Mouse (Mus musculus): ENCODE measurements around the gene Arhgap25. TPM values are rescaled to one million over a fixed set of nuclear protein-coding genes. Genes with fewer than 3 reads are reported as not detected.

Arhgap25 gene
- polyA plus RNA-seq, 1 experiment: not detected

DNA sequence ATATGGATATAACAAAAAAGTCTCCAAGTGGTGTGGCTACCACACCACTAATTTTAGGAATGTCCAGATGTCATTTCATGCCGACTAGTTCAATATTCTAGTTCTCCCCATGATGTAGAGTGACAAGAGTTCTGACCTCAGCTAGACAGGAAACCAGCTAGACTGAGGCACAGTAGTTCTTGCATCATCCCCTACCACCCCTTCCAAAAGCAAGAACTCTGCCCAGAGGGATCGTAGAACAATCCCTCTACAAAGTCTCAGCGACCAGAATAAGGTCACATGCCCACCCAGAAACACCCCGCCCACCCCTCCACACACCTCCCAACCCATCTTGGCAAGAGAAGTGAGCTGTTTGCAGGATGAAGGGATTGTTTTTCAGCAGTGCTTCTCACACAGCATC, 14.4 kb upstream of the Arhgap25 start:
- Histone ChIP-seq H3K27ac (ENCODE audit: insufficient read depth, low read length) (no peak overlapping the region), H3K4me3 (ENCODE audit: low read depth, low read length) (no peak overlapping the region), H3K9ac (ENCODE audit: low read depth, poor library complexity, severe bottlenecking) (no peak overlapping the region), H3K4me1 (ENCODE audit: control insufficient read depth, insufficient read depth, low read length) (peaks cover 1% of the 10 kb centered on the region), H3K9me3 (replicated peaks; ENCODE audit: control insufficient read depth, insufficient read depth, low read length, poor library complexity, severe bottlenecking) (peaks cover 9% of the 10 kb centered on the region; the same call in 1 of the 2 replicates), H3K27me3 (ENCODE audit: control insufficient read depth, insufficient read depth, low read length, poor library complexity, severe bottlenecking) (no peaks in the 10 kb centered on the region), H3K36me3 (ENCODE audit: control insufficient read depth, insufficient read depth, low read length, poor library complexity, severe bottlenecking) (no peaks in the 10 kb centered on the region)
- TF ChIP-seq CTCF (IDR thresholded peaks at IDR 0.05; ENCODE audit: low read depth, low read length): no peak
- no peak for TF ChIP-seq POLR2A (IDR thresholded peaks at IDR 0.05; ENCODE audit: insufficient read depth, low read length)
- no peak for TF ChIP-seq EP300 (IDR thresholded peaks at IDR 0.05; ENCODE audit: insufficient read depth, low read depth, low read length)

DNA sequence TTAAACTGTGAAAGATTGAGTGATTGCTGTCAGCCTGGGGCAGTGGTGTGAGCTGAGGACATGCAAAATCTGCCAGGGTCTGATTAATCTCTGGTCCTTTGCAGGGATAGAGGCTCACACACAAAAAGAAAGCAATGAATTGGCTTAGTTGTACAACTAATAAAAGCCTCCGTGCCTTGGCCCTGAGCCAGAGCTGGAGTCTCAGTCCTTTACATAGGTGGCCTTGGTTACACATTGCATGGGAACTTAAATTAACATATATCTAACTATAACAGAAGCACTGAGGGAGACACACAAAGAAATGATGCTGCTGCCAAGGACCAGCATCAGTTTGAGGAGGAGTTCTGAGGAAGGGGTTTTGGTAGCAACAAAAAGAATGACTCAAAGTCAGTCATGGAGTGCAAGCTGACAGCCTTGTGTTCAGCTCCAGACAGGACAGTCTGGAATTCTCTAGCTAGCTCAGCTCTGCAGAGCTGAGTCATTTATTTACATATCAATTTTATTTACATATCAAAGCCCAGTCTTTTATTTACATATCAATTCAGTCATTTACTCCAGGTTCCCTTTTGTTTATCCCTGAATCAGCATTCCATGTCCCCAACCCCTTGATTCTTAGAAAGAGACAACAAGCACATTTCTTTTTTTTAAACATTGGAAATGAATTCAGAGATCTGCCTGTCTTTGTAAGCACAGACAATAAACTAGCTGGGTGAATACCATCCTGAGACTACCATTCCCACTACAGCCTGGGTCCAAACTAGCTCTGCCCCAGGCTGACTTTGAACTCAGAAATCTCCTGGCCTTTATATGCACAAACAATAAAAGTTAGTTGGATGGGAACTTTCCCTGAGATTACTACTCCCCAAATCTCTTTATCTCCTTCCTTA, 12.5 kb upstream of the Arhgap25 start:
- Histone ChIP-seq H3K9me3 (replicated peaks; ENCODE audit: control insufficient read depth, insufficient read depth, low read length, poor library complexity, severe bottlenecking) (peaks cover 9% of the 10 kb centered on the region; the same call in 1 of the 2 replicates), H3K36me3 (ENCODE audit: control insufficient read depth, insufficient read depth, low read length, poor library complexity, severe bottlenecking) (no peaks in the 10 kb centered on the region), H3K4me1 (ENCODE audit: control insufficient read depth, insufficient read depth, low read length) (no peaks in the 10 kb centered on the region), H3K4me3 (ENCODE audit: low read depth, low read length) (no peak overlapping the region), H3K9ac (ENCODE audit: low read depth, poor library complexity, severe bottlenecking) (no peak overlapping the region), H3K27ac (ENCODE audit: insufficient read depth, low read length) (no peak overlapping the region), H3K27me3 (ENCODE audit: control insufficient read depth, insufficient read depth, low read length, poor library complexity, severe bottlenecking) (no peaks in the 10 kb centered on the region)
- TF ChIP-seq POLR2A (IDR thresholded peaks at IDR 0.05; ENCODE audit: insufficient read depth, low read length): no peak
- TF ChIP-seq CTCF (IDR thresholded peaks at IDR 0.05; ENCODE audit: low read depth, low read length): no peak

DNA sequence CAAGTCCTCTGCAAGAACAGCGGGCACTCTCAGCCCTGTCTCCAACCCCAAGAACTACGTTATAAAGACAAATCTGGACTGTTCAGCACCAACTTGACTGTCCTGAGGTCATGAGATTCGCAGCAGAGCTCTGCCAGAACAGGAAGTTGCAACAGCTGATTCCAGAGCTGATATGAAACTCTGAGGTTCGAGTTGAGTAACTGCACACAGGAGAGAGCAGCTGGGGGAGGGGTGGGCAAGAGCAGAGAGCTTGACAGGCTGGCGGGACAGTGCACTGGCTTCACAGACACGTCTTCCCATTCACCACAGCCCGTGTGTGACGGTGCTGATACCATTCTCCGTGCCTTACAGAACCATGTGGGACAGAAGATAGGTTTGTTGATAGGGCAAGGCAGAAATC, 9.0 kb upstream of the Arhgap25 start:
- Histone ChIP-seq H3K36me3 (ENCODE audit: control insufficient read depth, insufficient read depth, low read length, poor library complexity, severe bottlenecking) (no peaks in the 10 kb centered on the region), H3K9ac (ENCODE audit: low read depth, poor library complexity, severe bottlenecking) (no peak overlapping the region), H3K9me3 (replicated peaks; ENCODE audit: control insufficient read depth, insufficient read depth, low read length, poor library complexity, severe bottlenecking) (peaks cover 9% of the 10 kb centered on the region; the same call in 1 of the 2 replicates), H3K27ac (ENCODE audit: insufficient read depth, low read length) (no peak overlapping the region), H3K4me3 (ENCODE audit: low read depth, low read length) (no peak overlapping the region), H3K4me1 (ENCODE audit: control insufficient read depth, insufficient read depth, low read length) (no peaks in the 10 kb centered on the region), H3K27me3 (ENCODE audit: control insufficient read depth, insufficient read depth, low read length, poor library complexity, severe bottlenecking) (no peaks in the 10 kb centered on the region)
- TF ChIP-seq EP300 (IDR thresholded peaks at IDR 0.05; ENCODE audit: insufficient read depth, low read depth, low read length): no peak
- no peak for TF ChIP-seq POLR2A (IDR thresholded peaks at IDR 0.05; ENCODE audit: insufficient read depth, low read length)
- no peak for TF ChIP-seq CTCF (IDR thresholded peaks at IDR 0.05; ENCODE audit: low read depth, low read length)

DNA sequence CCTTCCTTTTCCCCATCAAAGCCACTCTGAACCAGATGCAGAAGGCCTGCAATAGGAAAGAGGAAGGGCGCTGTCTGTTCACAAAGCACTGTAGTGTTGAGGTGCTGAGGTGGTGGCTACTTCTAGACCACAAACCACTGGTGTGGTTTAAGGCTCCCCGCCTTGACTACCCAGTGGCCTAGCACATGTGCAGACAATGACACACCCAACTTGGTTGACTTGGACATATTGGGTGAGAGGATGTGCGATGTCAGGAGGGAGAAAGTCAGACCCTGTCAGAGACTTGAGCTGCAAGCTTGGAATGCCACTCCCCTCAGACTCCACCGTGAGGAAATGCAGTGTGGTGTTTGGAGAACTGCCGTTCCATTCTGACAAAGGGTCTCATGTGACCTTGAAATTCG, 8.1 kb upstream of the Arhgap25 start:
- H3K4me3 ChIP-seq (ENCODE audit: low read depth, low read length): no peak overlapping the region
- no peaks in the 10 kb centered on the region for H3K36me3 ChIP-seq (ENCODE audit: control insufficient read depth, insufficient read depth, low read length, poor library complexity, severe bottlenecking)
- no peak for TF ChIP-seq EP300 (IDR thresholded peaks at IDR 0.05; ENCODE audit: insufficient read depth, low read depth, low read length)
- TF ChIP-seq POLR2A (IDR thresholded peaks at IDR 0.05; ENCODE audit: insufficient read depth, low read length): no peak
- TF ChIP-seq CTCF (IDR thresholded peaks at IDR 0.05; ENCODE audit: low read depth, low read length): no peak
- H3K9ac ChIP-seq (ENCODE audit: low read depth, poor library complexity, severe bottlenecking): no peak overlapping the region
- no peaks in the 10 kb centered on the region for H3K27me3 ChIP-seq (ENCODE audit: control insufficient read depth, insufficient read depth, low read length, poor library complexity, severe bottlenecking)
- no peak overlapping the region for H3K27ac ChIP-seq (ENCODE audit: insufficient read depth, low read length)
- H3K9me3 ChIP-seq (replicated peaks; ENCODE audit: control insufficient read depth, insufficient read depth, low read length, poor library complexity, severe bottlenecking): peaks cover 1% of the 10 kb centered on the region; the same call in 1 of the 2 replicates
- no peaks in the 10 kb centered on the region for H3K4me1 ChIP-seq (ENCODE audit: control insufficient read depth, insufficient read depth, low read length)

DNA sequence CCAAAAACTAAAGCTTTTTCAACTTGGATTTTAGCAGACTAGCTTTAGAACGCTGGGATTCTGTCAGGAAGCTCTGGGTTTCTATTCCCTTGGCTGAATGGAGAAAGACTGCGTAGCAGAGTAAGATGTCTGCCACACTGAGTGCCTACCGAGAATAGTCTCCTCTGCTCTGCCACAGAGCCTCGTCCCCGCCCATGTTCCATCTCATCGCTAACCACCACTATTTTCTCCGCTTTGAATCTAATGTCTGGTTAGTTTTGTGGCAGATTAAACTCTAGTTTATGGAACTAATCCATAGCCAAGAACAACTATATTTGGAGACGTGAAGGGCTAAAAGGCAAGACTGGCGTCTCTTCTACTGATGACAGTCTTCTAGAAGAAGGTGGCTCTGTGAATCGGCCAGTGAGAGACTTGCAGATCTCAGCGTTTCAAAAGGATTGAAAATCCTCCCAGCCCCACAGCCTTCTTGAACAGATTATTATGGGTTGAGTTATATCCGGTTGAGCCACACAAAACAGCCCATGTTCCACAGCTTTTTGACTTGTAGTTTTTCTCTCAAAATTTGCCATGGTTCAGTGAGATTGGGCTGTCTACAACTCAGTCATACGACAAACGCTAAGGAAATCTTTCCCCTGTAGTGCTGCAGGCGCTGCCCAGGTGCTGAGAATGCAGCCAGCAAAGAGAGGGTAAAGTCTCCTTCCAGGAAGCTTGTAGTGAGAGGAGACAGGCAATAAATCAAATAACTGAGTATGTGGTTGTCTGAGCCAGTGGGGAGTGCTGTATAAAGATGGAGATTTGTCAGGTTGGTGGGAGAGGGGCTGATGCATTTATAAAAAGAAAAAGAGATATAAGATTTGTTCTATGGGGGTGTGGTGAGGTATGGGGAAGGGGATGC, 5.6 kb upstream of the Arhgap25 start:
- H3K27ac ChIP-seq (ENCODE audit: insufficient read depth, low read length): no peak overlapping the region
- no peaks in the 10 kb centered on the region for H3K36me3 ChIP-seq (ENCODE audit: control insufficient read depth, insufficient read depth, low read length, poor library complexity, severe bottlenecking)
- H3K9ac ChIP-seq (ENCODE audit: low read depth, poor library complexity, severe bottlenecking): no peak overlapping the region
- H3K4me1 ChIP-seq (ENCODE audit: control insufficient read depth, insufficient read depth, low read length): no peaks in the 10 kb centered on the region
- no peaks in the 10 kb centered on the region for H3K27me3 ChIP-seq (ENCODE audit: control insufficient read depth, insufficient read depth, low read length, poor library complexity, severe bottlenecking)
- H3K4me3 ChIP-seq (ENCODE audit: low read depth, low read length): no peak overlapping the region
- H3K9me3 ChIP-seq (replicated peaks; ENCODE audit: control insufficient read depth, insufficient read depth, low read length, poor library complexity, severe bottlenecking): no peaks in the 10 kb centered on the region
- TF ChIP-seq CTCF (IDR thresholded peaks at IDR 0.05; ENCODE audit: low read depth, low read length) (no peak), EP300 (IDR thresholded peaks at IDR 0.05; ENCODE audit: insufficient read depth, low read depth, low read length) (no peak), POLR2A (IDR thresholded peaks at IDR 0.05; ENCODE audit: insufficient read depth, low read length) (no peak)

All from ES-Bruce4 (cell line).